19 mouse cellular contexts compared by ENCODE assay signal in genomic region chr13:30521282-30521902, GRCm38 (mm10). TPM values are rescaled to one million over a fixed set of nuclear protein-coding genes. Genes with fewer than 3 reads are reported as not detected.
A peak's percentile ranks its signal among the peaks of the same experiment; 100 is the strongest.
DNase-seq lines count a peak whose midpoint lies in the region; ATAC-seq and TF ChIP-seq lines count a peak whose summit lies in the region.
"Had no signal": no experiment of that assay in that cellular context is flagged by ENCODE, and none has a peak within 500 bp of the region (broad histone marks: within the 10 kb centered on the region; RNA-seq: fewer than 3 reads in every experiment).

No protein-coding gene starts in this region.

- H3K9ac ChIP-seq in heart, embryonic 11.5 days (ENCODE audit: low read depth, low read length), result no peak overlapping the region
- no peak overlapping the region for H3K9ac ChIP-seq in heart, adult 2 months (ENCODE audit: low read depth, low read length)
- H3K9ac ChIP-seq in lung, embryonic 14.5 days, result no peak overlapping the region
- no peak overlapping the region for H3K9ac ChIP-seq in intestine, embryonic 16.5 days (ENCODE audit: low read depth, low read length)
- no peak overlapping the region for H3K9ac ChIP-seq in stomach, embryonic 14.5 days (replicated peaks; ENCODE audit: low read depth, low read length)
- H3K9ac ChIP-seq: forebrain, embryonic 15.5 days; hindbrain, embryonic 13.5 days; midbrain, embryonic 15.5 days had no signal

- TF ChIP-seq CTCF in heart, adult 2 months (IDR thresholded peaks at IDR 0.05), result no peak
- no peak for TF ChIP-seq CTCF in lung, embryonic 14.5 days (IDR thresholded peaks at IDR 0.05; ENCODE audit: low read depth)

- 0 out of 2 replicates have a peak overlapping the region, but pooled peaks have one; percentile 12 for H3K4me3 ChIP-seq in heart, embryonic 11.5 days (ENCODE audit: low read depth, low read length)
- no peak overlapping the region for H3K4me3 ChIP-seq in heart, adult 2 months
- no peak overlapping the region; the same call in 1 of the 2 replicates for H3K4me3 ChIP-seq in lung, embryonic 14.5 days (ENCODE audit: low read depth, low read length)
- H3K4me3 ChIP-seq in intestine, embryonic 16.5 days (ENCODE audit: low read length), result no peak overlapping the region
- H3K4me3 ChIP-seq in stomach, embryonic 14.5 days (ENCODE audit: low read depth, low read length), result no peak overlapping the region; the same call in 1 of the 2 replicates
- H3K4me3 ChIP-seq: embryonic facial prominence, embryonic 10.5 days; forebrain, embryonic 15.5 days; hindbrain, embryonic 13.5 days; midbrain, embryonic 15.5 days had no signal

- H3K4me1 ChIP-seq in heart, embryonic 11.5 days (ENCODE audit: control insufficient read depth, insufficient read depth, low read length), result no peaks in the 10 kb centered on the region
- peaks cover 3% of the 10 kb centered on the region for H3K4me1 ChIP-seq in heart, adult 2 months (ENCODE audit: control insufficient read depth, insufficient read depth, low read length)
- no peaks in the 10 kb centered on the region for H3K4me1 ChIP-seq in lung, embryonic 14.5 days (ENCODE audit: insufficient read depth)
- no peaks in the 10 kb centered on the region for H3K4me1 ChIP-seq in intestine, embryonic 16.5 days (ENCODE audit: control insufficient read depth, insufficient read depth, low read length)
- no peaks in the 10 kb centered on the region for H3K4me1 ChIP-seq in stomach, embryonic 14.5 days (ENCODE audit: control insufficient read depth, insufficient read depth, low read length)
- H3K4me1 ChIP-seq: embryonic facial prominence, embryonic 10.5 days; forebrain, embryonic 15.5 days; hindbrain, embryonic 13.5 days; midbrain, embryonic 15.5 days had no signal

- no peak for DNase-seq in heart, adult 2 months
- peak; percentile 56 for DNase-seq in lung, embryonic 14.5 days
- no peak for DNase-seq in lung, postnatal 25 days (ENCODE audit: low spot score)
- DNase-seq in cerebellum, adult 8-10 months, result no peak
- no peak for DNase-seq in left cerebral cortex, postnatal 25 days (ENCODE audit: low spot score in 2 of 2)
- DNase-seq: adrenal gland, adult 8-10 months; cerebellum, adult 11 months; kidney, adult 11 months; retina, postnatal 1 day; right cerebral cortex, postnatal 4 days; thymus, adult 18-20 months had no signal

- 0 out of 2 replicates have a peak, but pooled peaks cover 2% of the 10 kb centered on the region for H3K9me3 ChIP-seq in heart, embryonic 11.5 days (replicated peaks; ENCODE audit: control insufficient read depth, low read length)
- H3K9me3 ChIP-seq in lung, embryonic 14.5 days (ENCODE audit: low read depth, low read length), result no peaks in the 10 kb centered on the region
- no peaks in the 10 kb centered on the region for H3K9me3 ChIP-seq in intestine, embryonic 16.5 days (ENCODE audit: control insufficient read depth, low read length)
- H3K9me3 ChIP-seq in stomach, embryonic 14.5 days (ENCODE audit: control insufficient read depth, low read depth, low read length), result no peaks in the 10 kb centered on the region
- H3K9me3 ChIP-seq: embryonic facial prominence, embryonic 10.5 days; forebrain, embryonic 15.5 days; hindbrain, embryonic 13.5 days; midbrain, embryonic 15.5 days had no signal

- H3K36me3 ChIP-seq in heart, embryonic 11.5 days (ENCODE audit: control insufficient read depth, insufficient read depth, low read length), result no peaks in the 10 kb centered on the region
- H3K36me3 ChIP-seq in heart, adult 2 months (ENCODE audit: control insufficient read depth, insufficient read depth, low read length), result peaks cover 2% of the 10 kb centered on the region
- no peaks in the 10 kb centered on the region for H3K36me3 ChIP-seq in lung, embryonic 14.5 days (ENCODE audit: insufficient read depth)
- no peaks in the 10 kb centered on the region for H3K36me3 ChIP-seq in intestine, embryonic 16.5 days (ENCODE audit: control insufficient read depth, insufficient read depth, low read length)
- H3K36me3 ChIP-seq in stomach, embryonic 14.5 days (ENCODE audit: control insufficient read depth, insufficient read depth, low read length), result no peaks in the 10 kb centered on the region
- H3K36me3 ChIP-seq: embryonic facial prominence, embryonic 10.5 days; forebrain, embryonic 15.5 days; hindbrain, embryonic 13.5 days; midbrain, embryonic 15.5 days had no signal

- H3K4me2 ChIP-seq in heart, embryonic 11.5 days, result peak overlapping the region; percentile 52
- H3K4me2 ChIP-seq in lung, embryonic 14.5 days, result peak overlapping the region; percentile 21
- H3K4me2 ChIP-seq in intestine, embryonic 16.5 days (ENCODE audit: low read depth, low read length), result peak overlapping the region; percentile 35
- peak overlapping the region; percentile 35 for H3K4me2 ChIP-seq in stomach, embryonic 14.5 days (replicated peaks; ENCODE audit: low read depth, low read length)
- H3K4me2 ChIP-seq: forebrain, embryonic 15.5 days; hindbrain, embryonic 13.5 days; midbrain, embryonic 15.5 days had no signal

- H3K27ac ChIP-seq in heart, embryonic 11.5 days (ENCODE audit: low read depth, low read length), result 0 out of 2 replicates have a peak overlapping the region, but pooled peaks have one; percentile 22
- H3K27ac ChIP-seq in heart, adult 2 months, result no peak overlapping the region
- H3K27ac ChIP-seq in lung, embryonic 14.5 days (ENCODE audit: low read depth), result no peak overlapping the region
- no peak overlapping the region for H3K27ac ChIP-seq in intestine, embryonic 16.5 days (ENCODE audit: low read length)
- no peak overlapping the region for H3K27ac ChIP-seq in stomach, embryonic 14.5 days (ENCODE audit: low read length)
- H3K27ac ChIP-seq: embryonic facial prominence, embryonic 10.5 days; forebrain, embryonic 15.5 days; hindbrain, embryonic 13.5 days; kidney, postnatal 0 days; midbrain, embryonic 15.5 days had no signal

- H3K79me2 ChIP-seq in heart, adult 2 months (replicated peaks; ENCODE audit: control insufficient read depth, insufficient read depth, low read length), result no peaks in the 10 kb centered on the region

- 42% methylated on average over 16 of the region's 16 CpGs for WGBS in heart, embryonic 11.5 days (ENCODE audit: insufficient replicate concordance)
- 24% methylated on average over 16 of the region's 16 CpGs for WGBS in heart, adult 2 months
- WGBS in lung, embryonic 14.5 days, result 47% methylated on average over 16 of the region's 16 CpGs
- WGBS in intestine, embryonic 16.5 days, result 53% methylated on average over 16 of the region's 16 CpGs
- WGBS in stomach, embryonic 14.5 days, result 41% methylated on average over 16 of the region's 16 CpGs

- TF ChIP-seq EP300 in heart, adult 2 months (IDR thresholded peaks at IDR 0.05; ENCODE audit: insufficient read depth, low read depth, low read length), result no peak

- intact Hi-C loops in heart, adult 2 months (cut with DNase I), result no loop called here
- intact Hi-C loops in left cerebral cortex, postnatal 25 days (cut with DNase I), result loop anchor here (10.0 kb wide), 1 partner anchor 437 kb away; no protein-coding TSS in a partner anchor

- no peak for ATAC-seq in heart, embryonic 11.5 days (replicated peaks; ENCODE audit: insufficient number of reproducible peaks, low FRiP score, low TSS enrichment)
- no peak for ATAC-seq in lung, embryonic 14.5 days (ENCODE audit: insufficient read depth)
- no peak for ATAC-seq in intestine, embryonic 16.5 days
- ATAC-seq in stomach, embryonic 14.5 days (ENCODE audit: insufficient number of reproducible peaks, insufficient read depth, low FRiP score, low read depth), result no peak
- ATAC-seq: forebrain, embryonic 15.5 days; midbrain, embryonic 15.5 days had no signal

- no peaks in the 10 kb centered on the region for H3K27me3 ChIP-seq in heart, embryonic 11.5 days (ENCODE audit: control insufficient read depth, insufficient read depth, low read length)
- H3K27me3 ChIP-seq in heart, adult 2 months (ENCODE audit: control insufficient read depth, insufficient read depth, low read length), result no peaks in the 10 kb centered on the region
- H3K27me3 ChIP-seq in lung, embryonic 14.5 days (ENCODE audit: insufficient read depth, low read length), result no peaks in the 10 kb centered on the region
- H3K27me3 ChIP-seq in intestine, embryonic 16.5 days (replicated peaks; ENCODE audit: control insufficient read depth, insufficient read depth, low read length), result no peaks in the 10 kb centered on the region
- no peaks in the 10 kb centered on the region for H3K27me3 ChIP-seq in stomach, embryonic 14.5 days (ENCODE audit: control insufficient read depth, insufficient read depth, low read length)
- H3K27me3 ChIP-seq: forebrain, embryonic 15.5 days; hindbrain, embryonic 13.5 days; midbrain, embryonic 15.5 days had no signal

- no peak for TF ChIP-seq POLR2A in heart, adult 2 months (IDR thresholded peaks at IDR 0.05; ENCODE audit: insufficient read depth, low read depth, low read length)

RNA-seq across cellular contexts. Expression of gene Uqcrfs1, which starts 23.8 kb away (rescaled TPM):
- polyA plus RNA-seq in heart, embryonic 11.5 days (2014; fragmentation: Nextera tagmentation; extraction: Ambion mirVana), result 483 and 531 TPM in 2 replicates
- total RNA-seq in heart, adult 2 months (2021), result 1,000 to 10,000 TPM; 1,072 to 1,223 TPM
- 717 and 971 TPM in 2 replicates for polyA plus RNA-seq in heart, adult 2 months (2012; rRNA removed)
- 200 and 216 TPM in 2 replicates for polyA plus RNA-seq in lung, embryonic 14.5 days (2014; fragmentation: Nextera tagmentation; extraction: Ambion mirVana)
- polyA plus RNA-seq in intestine, embryonic 16.5 days (2015; fragmentation: Nextera tagmentation; extraction: Ambion mirVana), result 434 and 446 TPM in 2 replicates
- polyA plus RNA-seq in stomach, embryonic 14.5 days (2014; fragmentation: Nextera tagmentation; extraction: Ambion mirVana), result 211 and 233 TPM in 2 replicates
- total RNA-seq in left cerebral cortex, postnatal 25 days (2021), result 100 to 1,000 TPM; 150 to 154 TPM
